Mouse (Mus musculus) cerebellum, adult 2 months (tissue): ENCODE data around the gene Pld5. TPM values are rescaled to one million over a fixed set of nuclear protein-coding genes. Genes with fewer than 3 reads are reported as not detected.
A peak's percentile ranks its signal among the peaks of the same experiment; 100 is the strongest.
"Not testable (repeated sequence)": the region's sequence is repeated elsewhere in the genome, so short reads cannot be mapped to it uniquely, and the experiment has no call there.

ENCODE experiments used
- DNase-seq, 2 experiments: peaks; one replicate each; pipeline ENCODE4 v3.0.0; 2021
- H3K27ac ChIP-seq: fragments of 200-500 bp; 2 replicates; pipeline ENCODE4 v1.5.1; 2012; ENCODE audit warnings: low read length, control low read depth, inconsistent platforms; ENCODE audit not compliant: insufficient read depth
- H3K27me3 ChIP-seq: fragments of 200-500 bp; 2 replicates; pipeline ENCODE4 v1.6.1; 2012; ENCODE audit warnings: inconsistent platforms, mild to moderate bottlenecking, low read length, moderate library complexity; ENCODE audit not compliant: control insufficient read depth, insufficient read depth
- H3K4me1 ChIP-seq: fragments of 200-500 bp; 2 replicates; pipeline ENCODE4 v1.6.1; 2011; ENCODE audit warnings: low read length; ENCODE audit not compliant: control insufficient read depth, insufficient read depth
- H3K4me3 ChIP-seq: fragments of 200-500 bp; replicated peaks from 2 replicates; pipeline ENCODE3; 2011; ENCODE audit warnings: mild to moderate bottlenecking, low read depth, low read length, control low read depth; ENCODE audit not compliant: insufficient read depth
- CTCF ChIP-seq: fragments of 200-500 bp; IDR thresholded peaks from 2 replicates; pipeline ENCODE4 v1.5.1; 2011; ENCODE audit warnings: low read depth, mild to moderate bottlenecking, control low read depth, low read length, moderate library complexity, borderline replicate concordance; ENCODE audit not compliant: insufficient read depth
- POLR2A ChIP-seq: fragments of 200-500 bp; IDR thresholded peaks from 2 replicates; pipeline ENCODE4 v1.6.1; 2011; ENCODE audit warnings: low read length, control low read depth, borderline replicate concordance; ENCODE audit not compliant: insufficient read depth
- whole genome bisulfite sequencing: fragments of 180-500 bp; shearing (Covaris S2); methylation state at CpG from one replicate; pipeline ENCODE4 v1.1.7; 2018; 5-methylcytosine and 5-hydroxymethylcytosine counted together
- polyA plus RNA-seq: library from polyadenylated mRNA; depleted of rRNA; stranded (reverse); fragments of >200 nt; gene quantifications from 2 replicates; pipeline ENCODE4 v1.2.3, GENCODE M21; 2012

Gene Pld5
- polyA plus RNA-seq, 1 experiment = 41.3 TPM

GRCm38 (mm10) chr1:175988448-175988847 lies 286.7 kb downstream of the Pld5 start:
- H3K4me1 ChIP-seq = peaks cover 3% of the 10 kb centered on the region; the same call in 1 of the 2 replicates
- no peak overlapping the region for H3K27ac ChIP-seq
- 60% methylated on average over 5 of the region's 5 CpGs for WGBS
- no peak overlapping the region for H3K4me3 ChIP-seq
- TF ChIP-seq CTCF = no peak
- no peak for TF ChIP-seq POLR2A
- peak in 1 of 2 experiments; percentile 48 for DNase-seq
- H3K27me3 ChIP-seq = no peaks in the 10 kb centered on the region

- H3K27me3 ChIP-seq = not testable (repeated sequence)
Measured at GRCm38 (mm10) chr1:175979014-175979413, 296.1 kb downstream of the Pld5 start, which contains the start of gene Rbm8a2. TSS of gene Rbm8a2 (minus strand) at chr1:175979114.

GRCm38 (mm10) chr1:175970710-175971109 lies 304.4 kb downstream of the Pld5 start:
- WGBS = 13% methylated on average over 5 of the region's 5 CpGs
- no peaks in the 10 kb centered on the region for H3K27me3 ChIP-seq
- no peak overlapping the region for H3K27ac ChIP-seq
- DNase-seq = peak; percentile 45 to 73
- TF ChIP-seq CTCF (no peak), POLR2A (no peak)
- H3K4me1 ChIP-seq = peaks cover 22% of the 10 kb centered on the region; the same call in 1 of the 2 replicates
- H3K4me3 ChIP-seq = no peak overlapping the region

More at GRCm38 (mm10) chr1:175979014-175979413, 296.1 kb downstream of the Pld5 start, which contains the start of gene Rbm8a2:
- H3K4me1 ChIP-seq, H3K4me3 ChIP-seq, DNase-seq, H3K27ac ChIP-seq: not testable (repeated sequence)
- WGBS = 94% methylated on average over 7 of the region's 7 CpGs

GRCm38 (mm10) chr1:175967004-175967745 lies 307.9 kb downstream of the Pld5 start:
- peak; percentile 80 to 93 for DNase-seq
- Histone ChIP-seq H3K4me3 (no peak overlapping the region), H3K27me3 (no peaks in the 10 kb centered on the region), H3K27ac (peak overlapping the region; percentile 83), H3K4me1 (peaks cover 22% of the 10 kb centered on the region; the same call in 1 of the 2 replicates)
- TF ChIP-seq CTCF = no peak
- TF ChIP-seq POLR2A = no peak
- 25% methylated on average over 5 of the region's 5 CpGs for WGBS

- DNase-seq = peak in 1 of 2 experiments; percentile 58
- Histone ChIP-seq H3K27ac (0 out of 2 replicates have a peak overlapping the region, but pooled peaks have one; percentile 43), H3K27me3 (no peaks in the 10 kb centered on the region), H3K4me1 (peaks cover 15% of the 10 kb centered on the region; the same call in 1 of the 2 replicates), H3K4me3 (no peak overlapping the region)
- 41% methylated on average over 2 of the region's 2 CpGs for WGBS
- no peak for TF ChIP-seq CTCF
- TF ChIP-seq POLR2A = no peak
Measured at GRCm38 (mm10) chr1:175961786-175962185, 313.3 kb downstream of the Pld5 start.

GRCm38 (mm10) chr1:175950851-175951250 lies 324.3 kb downstream of the Pld5 start:
- 11% methylated on average over 2 of the region's 2 CpGs for WGBS
- TF ChIP-seq CTCF (no peak), POLR2A (no peak)
- Histone ChIP-seq H3K27me3 (no peaks in the 10 kb centered on the region), H3K4me3 (no peak overlapping the region), H3K27ac (no peak overlapping the region), H3K4me1 (peaks cover 3% of the 10 kb centered on the region; the same call in 1 of the 2 replicates)
- peak in 1 of 2 experiments; percentile 58 for DNase-seq

- WGBS = 77% methylated on average over 3 of the region's 3 CpGs
- DNase-seq = no peak
- no peak for TF ChIP-seq CTCF
- TF ChIP-seq POLR2A = no peak
- Histone ChIP-seq H3K27me3 (no peaks in the 10 kb centered on the region), H3K4me1 (peaks cover 3% of the 10 kb centered on the region; the same call in 1 of the 2 replicates), H3K4me3 (no peak overlapping the region), H3K27ac (no peak overlapping the region)
Measured at GRCm38 (mm10) chr1:175950421-175950820, 324.7 kb downstream of the Pld5 start.
